Mouse (Mus musculus) urinary bladder, postnatal 14 days (tissue): Measurements from ENCODE around the gene Sin3b.
A peak's percentile ranks its signal among the peaks of the same experiment; 100 is the strongest.
"Not testable (repeated sequence)": the region's sequence is repeated elsewhere in the genome, so short reads cannot be mapped to it uniquely, and the experiment has no call there.

Experiments used
- DNase-seq: peaks from one replicate; pipeline ENCODE4 v3.0.0; 2021; ENCODE audit warnings: low spot score

Gene Sin3b

DNA sequence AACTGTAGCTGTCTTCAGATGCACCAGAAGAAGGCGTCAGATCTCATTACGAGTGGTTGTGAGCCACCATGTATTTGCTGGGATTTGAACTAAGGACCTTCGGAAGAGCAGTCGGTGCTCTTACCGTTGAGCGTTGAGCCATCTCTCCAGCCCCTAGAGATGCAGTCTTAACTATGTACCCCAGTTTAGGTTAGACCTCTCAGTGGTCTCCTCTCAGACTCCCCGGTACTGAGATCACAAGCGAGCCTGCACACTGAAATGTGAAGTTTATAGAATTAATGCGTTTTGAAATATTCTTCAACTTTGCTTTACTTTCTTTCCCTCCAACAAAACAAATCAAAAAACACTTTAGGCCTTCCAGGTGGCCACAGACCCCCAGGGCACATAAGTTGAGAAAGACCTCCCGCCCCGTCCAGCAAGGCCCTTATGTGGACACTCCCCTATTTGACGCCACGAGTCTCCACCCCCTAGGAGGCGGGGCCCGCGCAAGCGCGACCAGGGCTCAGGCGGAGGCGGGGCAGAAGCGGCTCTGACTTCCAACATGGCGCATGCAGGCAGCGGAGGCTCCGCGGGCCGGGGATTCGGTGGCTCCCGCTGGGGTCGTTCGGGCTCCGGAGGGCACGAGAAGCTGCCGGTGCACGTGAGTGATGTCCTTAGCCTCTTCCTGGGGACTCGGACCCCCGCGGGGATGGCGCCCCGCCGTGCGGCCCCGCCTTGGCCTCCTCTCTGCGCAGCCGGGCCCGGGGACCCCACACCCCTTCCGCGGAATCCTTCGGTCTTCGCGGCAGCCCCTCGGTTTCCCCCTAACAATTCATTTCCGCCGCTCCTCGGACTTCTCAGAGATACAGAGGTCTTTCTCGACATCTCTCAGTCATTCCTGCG is at the start of gene Sin3b:
Sin3b (plus strand) TSS at position 517 of the 882 bp plus-strand sequence.
- DNase-seq: peak; percentile 97

DNA sequence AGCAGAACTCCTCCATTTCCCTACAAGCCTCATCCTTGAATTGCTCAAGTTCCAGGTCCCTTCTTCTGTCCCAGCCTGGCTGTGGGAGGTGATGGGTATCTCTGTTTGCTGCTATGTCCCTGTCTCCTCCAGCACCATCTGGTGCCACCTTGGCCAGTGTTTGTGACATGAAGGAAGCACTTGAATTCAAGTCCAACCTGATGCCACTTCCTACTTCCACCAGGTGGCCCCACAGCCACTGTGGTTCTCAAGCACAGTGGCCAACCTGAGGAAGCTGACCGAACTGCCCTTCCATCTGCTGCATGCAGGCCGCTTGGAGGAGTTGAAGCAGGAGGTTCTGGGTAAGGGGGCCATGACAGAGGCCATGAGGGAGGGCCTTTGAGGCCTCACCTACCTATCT is 48.9 kb upstream of the Sin3b start:
- DNase-seq: no peak

DNA sequence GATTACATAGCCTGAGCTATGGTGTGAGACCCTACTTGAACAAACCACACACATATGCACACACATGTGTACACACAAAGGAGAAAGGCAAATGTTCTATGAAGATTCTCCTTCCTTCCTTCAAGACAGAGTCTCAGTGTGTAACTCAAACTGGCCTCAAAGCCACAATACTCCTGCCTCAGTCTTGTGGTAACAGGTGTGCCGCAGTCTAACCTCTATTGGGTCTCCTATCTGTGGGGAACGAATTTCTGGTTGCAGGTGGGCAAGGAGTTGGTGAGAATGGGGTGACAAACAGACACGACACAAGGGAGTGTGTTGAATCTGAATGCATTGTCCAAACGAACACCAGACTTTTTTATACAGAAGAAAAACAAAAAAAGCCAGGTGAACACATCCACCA is 46.6 kb upstream of the Sin3b start:
- no peak for DNase-seq

DNA sequence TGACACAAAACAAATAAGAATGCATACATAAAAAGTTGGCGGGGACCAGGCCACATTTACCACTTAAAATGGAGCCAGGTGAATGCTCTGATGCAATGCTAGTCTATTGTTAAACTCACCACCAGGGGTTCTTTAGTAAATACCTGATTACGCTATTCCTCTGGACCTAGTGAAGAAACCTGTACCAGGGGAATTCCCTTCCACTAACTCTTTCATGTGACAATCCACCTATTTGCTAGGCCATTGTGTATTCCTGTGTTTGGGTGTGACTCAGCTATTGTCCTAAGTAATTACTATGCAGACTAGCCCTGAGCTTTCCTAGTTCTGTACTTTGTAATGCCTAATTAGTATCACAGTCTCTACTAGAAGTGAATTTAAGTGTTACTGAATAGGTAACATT is 46.2 kb upstream of the Sin3b start:
- DNase-seq: not testable (repeated sequence)

DNA sequence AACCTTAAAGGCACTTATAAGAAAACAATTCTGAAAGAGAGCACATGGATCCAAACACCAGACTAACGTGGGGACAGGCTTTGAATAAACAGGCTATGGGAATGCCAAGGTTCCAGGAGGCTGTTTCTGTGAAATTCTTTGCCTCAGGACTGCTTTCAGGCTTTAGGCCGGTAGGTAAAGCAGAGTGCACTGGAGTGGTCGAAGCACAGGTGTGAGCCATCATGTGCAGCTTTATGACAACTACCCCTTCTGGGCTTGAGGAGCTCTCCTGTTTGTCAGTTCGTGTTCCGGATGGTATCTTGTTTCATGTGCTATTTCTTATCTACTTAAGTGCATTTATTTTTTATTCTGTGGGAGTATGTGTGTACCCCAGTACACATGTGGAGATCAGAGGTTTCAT is 45.8 kb upstream of the Sin3b start:
- DNase-seq: no peak

DNA sequence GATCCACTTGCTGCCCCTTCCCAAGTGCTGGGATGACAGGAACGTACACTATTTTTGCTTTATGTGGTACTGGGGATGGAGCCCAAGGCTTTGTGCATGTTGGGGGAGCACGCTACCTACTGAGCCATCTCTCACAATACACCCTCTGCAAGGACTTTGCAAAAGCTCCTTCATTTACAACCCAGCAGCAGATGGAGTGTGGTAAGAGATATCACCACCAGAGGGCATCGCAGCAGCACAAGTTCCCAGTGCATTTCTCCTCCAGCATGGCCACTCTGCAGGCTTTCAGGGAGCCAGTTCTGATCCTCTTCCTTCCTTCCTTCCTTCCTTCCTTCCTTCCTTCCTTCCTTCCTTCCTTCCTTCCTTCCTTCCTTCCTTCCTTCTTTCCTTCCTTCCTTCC is 43.0 kb upstream of the Sin3b start:
- DNase-seq: peak; percentile 66

DNA sequence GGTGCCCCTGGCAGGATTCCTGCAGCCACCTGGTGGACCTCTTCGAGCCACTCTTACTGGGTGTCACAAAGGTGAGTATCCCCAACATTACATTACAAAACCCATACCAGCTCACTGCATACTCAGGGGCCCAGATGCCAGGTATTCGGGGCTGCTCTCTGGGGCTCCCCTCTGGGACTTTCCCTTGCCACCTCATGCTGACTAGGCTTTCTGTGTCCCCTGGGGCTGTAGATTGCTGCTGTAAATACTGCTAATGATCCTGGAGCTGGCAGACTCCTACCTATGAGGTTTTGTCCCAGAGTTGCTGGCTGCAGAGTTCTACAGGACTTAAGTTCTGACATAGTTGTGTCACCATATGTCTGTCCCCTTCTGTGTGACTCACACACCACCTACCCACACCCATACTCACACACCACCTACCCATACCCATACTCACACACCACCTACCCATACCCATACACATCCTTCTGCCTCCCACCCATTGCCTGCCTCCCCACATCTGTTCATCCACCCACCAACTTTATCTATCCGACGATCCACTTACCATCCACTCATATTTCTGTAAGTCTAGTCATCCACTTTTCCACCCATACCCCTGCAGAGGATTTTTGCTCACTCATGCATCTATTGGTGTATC is 40.9 kb upstream of the Sin3b start:
- DNase-seq: no peak

DNA sequence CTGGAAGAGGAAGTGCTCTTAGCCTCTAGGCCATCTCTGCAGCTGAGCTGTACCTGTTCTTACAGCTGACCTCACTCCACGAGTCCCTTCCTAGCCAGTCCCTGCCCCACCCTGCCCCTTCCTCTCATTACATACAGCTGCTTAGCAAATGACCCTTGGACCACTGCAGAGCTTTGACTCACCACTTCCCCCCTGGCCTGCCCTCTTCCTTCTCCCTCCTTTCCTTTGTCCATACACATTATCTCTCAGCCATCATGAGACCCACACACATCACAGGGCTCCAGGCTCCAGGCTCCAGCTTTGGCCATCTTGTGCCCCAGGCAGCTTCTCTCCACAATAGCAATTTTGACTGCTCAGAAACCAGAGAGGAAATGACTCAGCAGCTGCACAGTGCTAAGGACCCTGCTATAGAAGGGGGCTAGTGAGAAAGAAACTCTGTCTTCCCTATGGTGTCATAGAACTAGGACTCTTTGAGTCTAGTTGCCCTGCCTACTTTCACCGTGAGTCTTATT is 40.0 kb upstream of the Sin3b start:
- no peak for DNase-seq

DNA sequence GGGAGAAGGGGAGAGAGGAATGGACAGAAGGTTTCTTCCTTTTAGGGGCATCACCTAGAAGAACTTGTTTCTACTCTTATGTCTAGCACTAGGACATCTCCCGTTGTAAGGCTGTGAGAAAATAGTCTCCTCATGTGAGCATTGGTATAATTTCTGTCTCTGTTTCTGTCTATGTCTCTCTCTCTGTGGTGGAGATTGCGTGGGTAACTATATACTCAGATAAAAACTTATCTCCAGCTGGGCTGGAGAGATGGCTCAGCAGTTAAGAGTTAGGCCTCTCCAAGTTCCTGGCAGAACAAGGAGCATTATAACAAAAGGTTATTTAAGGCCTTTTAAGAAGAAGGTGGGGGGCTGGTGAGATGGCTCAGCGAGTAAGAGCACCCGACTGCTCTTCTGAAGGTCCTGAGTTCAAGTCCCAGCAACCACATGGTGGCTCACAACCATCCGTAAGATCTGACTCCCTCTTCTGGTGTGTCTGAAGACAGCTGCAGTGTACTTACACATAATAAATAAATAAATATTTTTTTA is 39.4 kb upstream of the Sin3b start:
- DNase-seq: not testable (repeated sequence)

DNA sequence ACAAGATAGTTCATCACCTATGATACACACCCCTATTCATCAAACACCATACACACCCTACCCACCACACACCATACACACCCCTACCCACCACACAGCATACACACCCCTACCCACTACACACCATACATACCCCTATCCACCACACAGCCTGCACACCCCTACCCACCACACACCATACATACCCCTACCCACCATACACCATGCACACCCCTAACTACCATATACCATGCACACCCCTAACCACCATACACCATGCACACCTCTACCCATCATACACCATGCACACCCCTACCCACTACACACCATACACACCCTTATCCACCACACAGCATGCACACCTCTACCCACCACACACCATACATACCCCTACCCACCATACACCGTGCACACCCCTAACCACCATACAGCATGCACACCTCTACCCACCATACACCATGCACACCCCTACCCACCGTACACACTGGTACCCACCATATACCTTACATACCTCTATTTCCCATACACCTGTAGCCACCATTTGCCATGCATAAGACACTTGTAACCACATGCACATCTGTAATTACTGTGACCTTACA is 24.6 kb upstream of the Sin3b start:
- no peak for DNase-seq

DNA sequence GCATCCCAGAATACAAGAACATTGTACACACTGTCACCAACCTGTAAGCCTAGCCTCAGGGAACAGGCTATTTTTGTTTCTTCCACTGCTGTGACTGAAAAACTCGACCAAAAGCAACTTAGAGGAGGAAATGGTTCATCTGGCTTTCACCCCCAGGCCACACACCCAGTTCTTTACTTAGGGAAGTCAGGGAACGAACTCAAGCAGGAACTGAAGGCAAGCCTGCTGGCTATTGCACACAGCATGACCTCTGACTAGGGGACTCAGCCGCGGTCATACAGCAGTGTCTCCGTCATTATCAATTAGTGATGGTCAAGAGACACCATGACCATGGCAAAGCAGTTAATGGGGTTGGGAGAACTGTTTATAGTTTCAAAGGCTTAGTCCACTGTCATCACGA is 10.5 kb upstream of the Sin3b start:
- DNase-seq: no peak

DNA sequence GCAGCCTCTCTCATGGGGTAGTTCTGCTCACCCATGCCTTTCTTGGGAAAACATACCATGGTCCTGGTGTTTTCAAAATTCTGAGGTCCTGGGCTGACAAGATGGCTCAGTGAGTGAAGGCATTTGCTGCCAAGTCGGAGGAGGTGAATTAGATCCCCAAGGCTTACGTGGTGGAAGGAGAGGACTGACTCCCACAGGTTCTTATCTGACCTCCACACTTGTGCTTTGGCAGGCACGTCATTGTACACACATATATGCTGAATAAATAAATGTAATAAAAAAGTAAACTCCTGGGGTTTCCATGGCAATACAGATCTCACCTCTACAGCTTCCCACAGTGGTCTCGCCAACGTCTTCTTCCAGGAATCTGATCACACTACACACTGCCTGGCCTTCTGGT is 6.5 kb upstream of the Sin3b start:
- DNase-seq: no peak

DNA sequence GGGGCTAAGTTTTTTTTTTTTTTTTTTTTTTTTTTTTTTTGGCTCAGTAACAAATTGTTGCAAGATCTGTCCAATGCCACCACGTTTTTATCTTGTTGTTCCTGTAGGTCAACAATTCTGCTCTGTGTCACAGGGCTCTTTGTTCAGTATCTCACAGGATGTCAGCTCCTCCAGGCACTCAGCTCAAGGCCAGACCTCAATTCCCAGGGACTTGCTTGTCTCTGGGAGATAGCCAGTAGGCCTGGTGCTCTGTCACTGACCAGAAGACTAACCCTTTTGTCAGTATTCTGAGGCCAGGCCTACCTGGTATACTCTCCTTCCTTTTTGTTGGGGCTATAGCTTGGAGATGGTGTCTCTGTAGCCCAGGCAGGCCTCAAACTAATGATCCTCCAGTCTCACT is 2.5 kb upstream of the Sin3b start:
- DNase-seq: no peak

DNA sequence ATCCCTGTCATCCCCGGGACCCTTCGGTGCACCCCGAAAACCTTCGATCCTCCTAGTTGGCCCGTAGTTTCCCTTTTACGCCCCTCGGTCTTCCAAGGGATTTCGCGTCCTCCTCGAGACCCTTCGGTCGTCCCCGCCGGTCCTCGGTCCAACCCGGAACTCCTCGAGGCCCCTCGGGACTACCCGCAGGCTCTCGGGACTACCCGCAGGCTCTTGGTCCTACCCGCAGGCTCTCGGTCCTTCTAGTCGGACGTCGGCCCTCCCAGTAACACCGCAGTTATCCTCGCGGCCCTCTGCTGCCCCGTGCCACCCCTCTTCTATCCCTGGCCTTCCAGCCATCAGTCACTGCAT is 541 bp downstream of the Sin3b start:
- peak; percentile 16 for DNase-seq

DNA sequence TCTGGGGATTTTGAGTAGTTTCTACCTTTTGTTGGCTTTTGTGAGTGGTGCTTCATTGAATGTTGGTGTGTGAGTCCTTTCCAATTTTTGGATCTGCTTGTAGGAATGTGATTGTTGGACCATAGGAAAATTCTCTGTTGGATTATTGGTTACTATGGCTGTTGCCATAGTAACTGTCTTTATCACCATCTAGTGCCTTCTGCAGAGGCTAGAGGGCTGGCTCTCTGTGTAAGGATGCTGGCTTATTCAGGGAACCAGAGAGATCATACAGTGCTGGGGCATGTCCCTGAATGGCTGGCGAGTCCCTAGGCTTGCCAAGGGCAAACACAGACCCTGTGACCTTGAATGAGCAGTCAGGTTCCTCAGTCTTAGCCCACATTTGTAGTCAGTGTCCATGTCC is 5.6 kb downstream of the Sin3b start:
- DNase-seq: no peak

DNA sequence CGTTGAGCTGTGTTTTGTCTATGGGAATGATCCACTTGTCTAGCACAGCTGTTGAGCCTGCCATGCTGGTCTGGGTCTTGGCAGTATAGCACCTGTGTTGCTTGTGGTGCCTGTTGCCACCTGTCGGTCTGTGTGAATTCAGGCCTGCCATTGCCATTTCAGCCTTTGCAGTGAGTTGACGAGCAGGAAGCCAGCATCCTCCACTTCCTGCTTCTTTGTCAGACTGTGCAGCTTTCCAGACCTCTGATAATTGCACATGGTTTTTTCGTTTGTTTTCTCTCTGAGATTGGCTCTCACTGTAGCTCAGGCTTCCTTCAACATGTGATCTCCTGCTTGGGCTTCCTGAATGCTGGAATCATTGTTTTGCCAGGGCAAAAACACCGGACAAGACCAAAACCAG is 11.9 kb downstream of the Sin3b start:
- DNase-seq: no peak

DNA sequence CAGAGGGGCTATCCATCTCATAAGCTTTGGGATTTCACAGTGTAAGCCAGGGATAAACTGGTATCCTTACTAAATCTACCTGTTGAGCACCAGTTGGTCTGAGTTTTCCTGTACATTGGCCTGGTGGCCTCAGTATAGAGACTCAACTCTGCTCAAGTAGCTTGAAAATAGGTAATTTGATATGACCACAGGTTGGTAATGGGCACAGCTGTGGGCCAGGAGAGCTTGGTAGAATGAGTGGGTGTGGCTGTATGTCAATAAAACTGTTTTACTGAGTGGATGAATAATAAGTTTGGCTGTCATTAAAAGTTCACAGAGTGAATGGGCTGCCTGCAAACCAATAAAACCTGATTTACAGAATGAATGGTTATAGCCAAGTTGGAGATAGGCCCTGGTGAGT is 13.8 kb downstream of the Sin3b start:
- DNase-seq: no peak

DNA sequence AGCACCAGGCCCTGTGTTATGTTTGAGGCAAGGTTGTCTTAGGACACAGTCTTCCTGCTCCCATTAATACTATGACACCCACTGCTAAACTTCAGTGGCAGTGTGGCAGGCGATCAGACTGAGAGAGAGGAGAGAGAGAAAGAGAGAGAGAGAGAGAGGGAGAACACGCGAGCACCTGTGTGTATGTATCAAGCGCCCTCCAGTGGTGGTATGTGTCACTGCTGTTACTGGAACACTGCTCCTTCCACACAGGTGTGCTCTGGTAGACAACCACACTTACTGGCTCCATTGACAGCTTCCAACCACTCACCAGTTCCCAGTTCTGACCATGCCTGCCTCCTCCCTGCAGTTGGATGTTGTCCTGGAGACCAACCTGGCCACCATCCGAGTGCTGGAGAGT is 23.0 kb downstream of the Sin3b start:
- peak; percentile 43 for DNase-seq

DNA sequence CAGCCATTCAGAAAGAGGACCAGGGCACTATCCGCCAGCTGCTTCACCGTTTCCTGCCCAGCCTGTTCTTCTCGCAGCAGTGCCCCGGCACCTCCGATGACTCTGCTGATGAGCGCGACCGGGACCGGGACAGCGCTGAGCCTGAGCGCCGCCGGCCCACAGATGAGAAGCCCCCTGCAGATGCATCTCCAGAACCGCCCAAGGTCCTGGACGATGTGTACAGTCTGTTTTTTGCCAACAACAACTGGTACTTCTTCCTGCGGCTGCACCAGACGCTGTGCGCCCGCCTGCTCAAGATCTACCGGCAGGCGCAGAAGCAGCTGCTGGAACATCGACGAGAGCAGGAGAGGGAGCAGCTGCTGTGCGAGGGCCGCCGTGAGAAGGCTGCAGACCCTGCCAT is 26.8 kb downstream of the Sin3b start:
- no peak for DNase-seq

DNA sequence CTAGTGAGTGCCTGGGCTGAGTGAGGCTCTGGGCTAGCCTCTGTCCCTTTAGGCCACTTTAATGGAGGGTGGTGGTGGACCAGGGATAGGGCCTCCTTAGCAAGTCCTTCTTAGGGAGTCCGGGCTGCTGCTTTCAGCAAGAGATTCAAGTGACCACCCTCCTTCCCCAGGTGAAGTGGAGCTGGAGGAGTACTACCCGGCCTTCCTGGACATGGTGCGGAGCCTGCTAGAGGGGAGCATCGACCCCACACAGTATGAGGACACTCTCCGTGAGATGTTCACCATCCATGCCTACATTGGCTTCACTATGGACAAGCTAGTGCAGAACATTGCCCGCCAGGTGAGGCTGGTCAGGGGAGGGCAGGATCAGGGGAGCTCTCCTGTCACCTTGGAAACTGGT is 27.2 kb downstream of the Sin3b start:
- no peak for DNase-seq

DNA sequence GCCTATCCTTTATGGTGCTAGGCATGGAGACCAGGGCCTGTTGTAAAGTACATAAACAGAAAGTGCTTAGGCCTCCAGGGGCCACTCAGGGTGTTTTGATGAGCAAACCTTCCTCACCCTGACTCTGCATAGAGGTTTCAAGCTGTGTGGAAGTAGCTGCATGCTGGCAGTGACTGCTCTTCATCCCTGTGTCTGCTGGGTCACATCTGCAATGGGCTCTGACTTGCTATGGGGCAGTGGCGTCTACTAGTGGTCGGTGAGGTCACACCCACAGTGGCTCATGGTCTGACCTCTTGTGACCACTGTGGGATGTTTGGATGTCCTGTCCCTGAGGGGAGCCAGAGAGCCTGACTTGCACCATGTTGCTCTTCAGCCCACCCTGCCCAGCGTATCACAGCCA is 28.0 kb downstream of the Sin3b start:
- DNase-seq: no peak

DNA sequence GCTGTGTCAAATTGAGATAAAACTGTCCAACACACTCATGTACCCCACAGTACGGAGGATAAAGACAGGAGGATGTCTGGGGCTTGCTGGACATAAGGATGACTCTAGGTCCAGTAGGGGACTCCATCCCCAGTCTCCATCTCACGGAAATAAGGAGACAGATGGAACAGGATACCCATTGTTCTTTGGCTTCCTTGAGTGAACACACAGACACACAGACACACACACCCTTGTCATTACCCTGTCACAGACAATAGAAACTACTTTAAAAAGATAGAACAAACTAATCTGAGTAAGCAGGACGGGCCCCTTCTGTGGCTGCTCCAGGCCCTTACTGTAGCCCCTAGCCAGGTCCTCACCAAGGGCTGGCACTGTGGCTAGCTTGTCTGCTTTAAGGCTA is 29.2 kb downstream of the Sin3b start:
- peak; percentile 0 for DNase-seq

DNA sequence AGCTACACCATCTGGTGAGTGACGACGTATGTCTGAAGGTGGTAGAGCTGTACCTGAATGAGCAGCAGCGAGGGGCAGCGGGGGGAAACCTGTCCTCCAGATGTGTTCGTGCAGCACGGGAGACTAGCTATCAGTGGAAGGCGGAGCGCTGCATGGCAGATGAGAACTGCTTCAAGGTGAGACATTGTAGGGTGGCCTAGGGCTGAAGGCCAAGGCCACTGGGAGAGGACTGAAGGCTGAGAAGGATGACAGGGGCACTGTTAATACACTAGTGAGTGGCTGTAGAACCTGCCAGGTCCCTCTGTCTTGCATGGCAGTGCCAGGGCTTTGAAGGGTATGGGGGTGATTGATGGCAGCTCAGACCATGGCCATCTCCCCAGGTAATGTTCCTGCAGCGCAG is 30.1 kb downstream of the Sin3b start:
- DNase-seq: peak; percentile 2
